Mouse (Mus musculus) small intestine, adult 2 months (tissue): ENCODE measurements at regions not wholly inside any gene's neighbourhood (a gene's known extent, or its start where the extent isn't known, plus 50 kb on each side); places are given as distances from the start of the nearest gene placed in this dataset.

Experiments
- CTCF ChIP-seq: fragments of 200-500 bp; IDR thresholded peaks from 2 replicates; pipeline ENCODE4 v1.5.1; 2012; ENCODE audit warnings: low read depth, mild to moderate bottlenecking, control low read depth, inconsistent platforms, low read length, moderate library complexity, mixed read lengths; ENCODE audit not compliant: insufficient replicate concordance, insufficient read length; ENCODE audit errors: extremely low read depth
- POLR2A ChIP-seq: fragments of 200-500 bp; IDR thresholded peaks from 2 replicates; pipeline ENCODE4 v1.6.1; 2012; ENCODE audit warnings: low read depth, mild to moderate bottlenecking, control low read depth, inconsistent platforms, low read length, moderate library complexity

DNA sequence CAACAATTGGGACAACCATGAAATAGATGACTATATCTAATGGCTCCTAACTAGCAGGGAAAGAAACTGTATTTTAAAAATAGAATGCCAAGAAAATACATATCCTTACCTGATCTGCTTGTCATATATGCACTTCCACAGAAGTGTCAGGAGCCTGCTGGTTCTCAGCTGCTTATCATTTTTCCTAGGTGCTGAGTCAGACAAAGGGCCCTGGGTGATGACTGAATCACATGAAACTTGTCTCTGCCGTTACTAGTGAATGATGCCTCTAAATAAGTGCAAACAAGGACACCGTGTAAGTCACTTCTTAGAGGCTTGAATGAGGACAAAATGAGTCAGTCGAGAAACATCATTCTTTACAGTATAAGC lies 263.5 kb upstream of the Ptger4 start:
- no peak for TF ChIP-seq CTCF
- no peak for TF ChIP-seq POLR2A
